Mouse (Mus musculus) hindbrain, embryonic 11.5 days (tissue): ENCODE measurements at regions not wholly inside any gene's neighbourhood (a gene's known extent, or its start where the extent isn't known, plus 50 kb on each side); places are given as distances from the start of the nearest gene placed in this dataset.

ENCODE experiments used
- ATAC-seq: fragments of 200-750 bp; cut with Nextera tagmentation; 2 replicates; pipeline ENCODE4 v1.8.0; 2017; ENCODE audit warnings: mild to moderate bottlenecking, moderate TSS enrichment, moderate library complexity; ENCODE audit not compliant: low FRiP score
- DNase-seq: peaks from one replicate; pipeline ENCODE4 v3.0.0-alpha.2; 2015; ENCODE audit warnings: low spot score
- H3K27ac ChIP-seq: fragments of 300-500 bp; sonication (generic); 2 replicates; pipeline ENCODE4 v1.5.1; 2014; ENCODE audit warnings: mild to moderate bottlenecking, low read depth, low read length
- H3K27me3 ChIP-seq: fragments of 300-500 bp; sonication (generic); 2 replicates; pipeline ENCODE4 v1.6.1; 2014; ENCODE audit warnings: mild to moderate bottlenecking, low read length, moderate library complexity, mixed read lengths; ENCODE audit not compliant: control insufficient read depth, insufficient read depth
- H3K36me3 ChIP-seq: fragments of 300-500 bp; sonication (generic); 2 replicates; pipeline ENCODE4 v1.6.1; 2014; ENCODE audit warnings: mild to moderate bottlenecking, low read length, moderate library complexity, mixed read lengths; ENCODE audit not compliant: control insufficient read depth, insufficient read depth
- H3K4me1 ChIP-seq: fragments of 300-500 bp; sonication (generic); replicated peaks from 2 replicates; pipeline ENCODE4 v1.6.1; 2014; ENCODE audit warnings: low read length, mixed read lengths; ENCODE audit not compliant: control insufficient read depth, insufficient read depth
- H3K4me2 ChIP-seq: fragments of 300-500 bp; sonication (generic); replicated peaks from 2 replicates; pipeline ENCODE4 v1.6.1; 2014; ENCODE audit warnings: mild to moderate bottlenecking, low read depth, low read length
- H3K4me3 ChIP-seq: fragments of 300-500 bp; sonication (generic); 2 replicates; pipeline ENCODE4 v1.5.1; 2014; ENCODE audit warnings: low read depth, low read length
- H3K9ac ChIP-seq: fragments of 300-500 bp; sonication (generic); 2 replicates; pipeline ENCODE4 v1.6.1; 2014; ENCODE audit warnings: low read depth, low read length
- H3K9me3 ChIP-seq: fragments of 300-500 bp; sonication (generic); 2 replicates; pipeline ENCODE4 v1.6.1; 2016; ENCODE audit warnings: low read length; ENCODE audit not compliant: control insufficient read depth
- WGBS: fragments of 180-500 bp; shearing (Covaris S2); extraction: QIAGEN DNeasy Blood & Tissue Kit; methylation state at CpG from one replicate; pipeline ENCODE4 v1.1.7; 2014; 5-methylcytosine and 5-hydroxymethylcytosine counted together

DNA sequence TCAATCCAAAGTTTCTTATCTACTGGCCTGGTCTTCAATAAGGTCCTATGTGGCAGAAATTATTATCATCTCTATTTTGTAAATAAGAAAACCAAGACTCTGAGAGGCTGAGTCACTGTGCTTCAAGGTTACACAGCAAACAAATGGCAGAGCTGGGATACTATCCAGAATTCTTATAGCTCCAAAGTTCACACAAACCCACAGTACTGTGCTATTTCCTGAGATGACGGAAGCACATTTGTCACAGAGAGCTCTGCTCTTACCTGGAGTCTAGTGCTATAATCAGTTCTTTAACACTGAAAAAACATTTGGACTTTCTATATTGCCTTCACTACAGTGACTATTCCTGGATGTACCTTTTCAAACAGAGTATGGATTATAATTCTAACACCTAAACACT lies 654.7 kb upstream of the Brinp1 start:
- H3K9ac ChIP-seq = no peak overlapping the region
- no peaks in the 10 kb centered on the region for H3K36me3 ChIP-seq
- 94% methylated on average over 1 of the region's 1 CpGs for WGBS
- no peak overlapping the region for H3K27ac ChIP-seq
- no peak overlapping the region for H3K4me3 ChIP-seq
- H3K27me3 ChIP-seq = no peaks in the 10 kb centered on the region
- H3K9me3 ChIP-seq = no peaks in the 10 kb centered on the region
- no peak overlapping the region for H3K4me2 ChIP-seq
- no peaks in the 10 kb centered on the region for H3K4me1 ChIP-seq
- ATAC-seq (no peak), DNase-seq (no peak)

DNA sequence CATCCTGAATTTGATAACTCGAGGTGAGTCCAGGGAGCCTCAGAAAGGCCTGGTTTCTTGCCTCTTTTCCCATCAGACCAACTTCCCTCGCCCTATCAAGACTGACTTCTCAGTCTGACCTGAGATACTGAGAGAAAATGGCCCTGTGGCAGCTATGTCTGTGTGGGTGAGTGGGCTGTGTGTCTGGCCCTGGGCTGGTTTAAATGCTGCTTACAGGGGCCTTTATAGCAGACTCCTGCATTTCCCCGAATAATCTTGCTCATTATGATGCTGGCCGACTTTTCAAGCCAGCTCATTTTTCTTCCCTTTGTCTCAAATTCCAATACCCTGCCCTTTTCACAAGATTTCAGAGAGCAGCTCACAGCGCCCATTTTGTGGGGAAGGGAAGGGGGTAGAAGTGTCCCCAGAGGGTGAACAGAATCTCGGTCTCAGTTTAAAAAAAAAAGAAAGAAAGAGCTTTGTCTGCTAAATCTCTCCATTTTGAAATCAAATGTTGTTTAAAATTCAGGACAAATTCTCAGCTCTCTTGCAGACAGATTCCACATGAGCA lies 642.9 kb upstream of the Brinp1 start:
- ATAC-seq (peak; percentile 79), DNase-seq (peak; percentile 25)
- no peak overlapping the region for H3K9ac ChIP-seq
- H3K4me1 ChIP-seq = no peaks in the 10 kb centered on the region
- no peaks in the 10 kb centered on the region for H3K9me3 ChIP-seq
- WGBS = 41% methylated on average over 6 of the region's 6 CpGs
- H3K27me3 ChIP-seq = no peaks in the 10 kb centered on the region
- no peak overlapping the region for H3K27ac ChIP-seq
- no peak overlapping the region for H3K4me2 ChIP-seq
- H3K4me3 ChIP-seq = no peak overlapping the region
- no peaks in the 10 kb centered on the region for H3K36me3 ChIP-seq

DNA sequence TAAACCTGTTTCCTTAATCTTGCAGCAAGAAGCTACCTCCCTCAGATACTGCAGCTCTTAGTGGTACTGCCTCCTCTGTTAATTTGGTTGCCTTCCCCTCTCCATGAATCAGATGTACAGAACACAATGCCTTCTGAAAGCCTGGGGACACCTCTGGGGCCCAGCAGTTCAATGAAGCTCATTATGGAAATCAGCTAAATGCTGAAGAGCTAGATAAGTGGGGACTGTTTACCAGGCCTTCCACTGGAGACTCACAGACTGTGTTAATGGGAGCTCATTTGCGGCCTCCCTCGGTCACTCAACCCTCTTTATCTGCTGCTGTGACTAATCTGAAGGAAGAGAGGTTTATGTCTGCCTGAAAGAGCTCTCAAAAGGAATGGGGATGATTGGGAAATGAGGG lies 639.8 kb upstream of the Brinp1 start:
- H3K4me3 ChIP-seq = no peak overlapping the region
- no peak overlapping the region for H3K4me2 ChIP-seq
- no peaks in the 10 kb centered on the region for H3K27me3 ChIP-seq
- WGBS = 47% methylated on average over 2 of the region's 2 CpGs
- H3K9me3 ChIP-seq = no peaks in the 10 kb centered on the region
- no peaks in the 10 kb centered on the region for H3K36me3 ChIP-seq
- ATAC-seq (peak; percentile 45), DNase-seq (peak; percentile 2)
- H3K9ac ChIP-seq = no peak overlapping the region
- H3K27ac ChIP-seq = no peak overlapping the region
- H3K4me1 ChIP-seq = no peaks in the 10 kb centered on the region

DNA sequence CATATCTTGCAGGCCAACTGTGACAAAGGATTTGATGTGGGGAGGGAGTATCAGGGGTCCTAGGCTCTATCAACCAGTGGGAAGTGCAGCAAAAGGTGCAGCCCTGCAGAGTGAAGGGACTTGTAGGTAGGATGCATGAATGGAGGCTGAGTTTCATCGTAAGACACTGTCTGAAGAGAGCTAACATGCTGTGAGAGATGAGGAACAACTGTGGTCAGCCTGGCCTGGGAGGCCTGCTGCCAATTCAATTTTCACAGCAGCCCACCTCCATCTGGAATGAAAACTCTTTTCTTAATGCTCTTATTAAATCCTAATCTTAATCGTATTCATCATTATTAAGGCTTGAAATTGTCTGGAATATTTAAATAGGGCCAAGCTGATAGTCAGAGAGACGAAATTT lies 622.1 kb upstream of the Brinp1 start:
- DNase-seq = no peak
- Histone ChIP-seq H3K27ac (no peak overlapping the region), H3K4me3 (no peak overlapping the region), H3K4me1 (no peaks in the 10 kb centered on the region), H3K27me3 (no peaks in the 10 kb centered on the region), H3K4me2 (no peak overlapping the region), H3K36me3 (no peaks in the 10 kb centered on the region), H3K9me3 (no peaks in the 10 kb centered on the region), H3K9ac (no peak overlapping the region)
- 83% methylated on average over 3 of the region's 3 CpGs for WGBS
- ATAC-seq = no peak

DNA sequence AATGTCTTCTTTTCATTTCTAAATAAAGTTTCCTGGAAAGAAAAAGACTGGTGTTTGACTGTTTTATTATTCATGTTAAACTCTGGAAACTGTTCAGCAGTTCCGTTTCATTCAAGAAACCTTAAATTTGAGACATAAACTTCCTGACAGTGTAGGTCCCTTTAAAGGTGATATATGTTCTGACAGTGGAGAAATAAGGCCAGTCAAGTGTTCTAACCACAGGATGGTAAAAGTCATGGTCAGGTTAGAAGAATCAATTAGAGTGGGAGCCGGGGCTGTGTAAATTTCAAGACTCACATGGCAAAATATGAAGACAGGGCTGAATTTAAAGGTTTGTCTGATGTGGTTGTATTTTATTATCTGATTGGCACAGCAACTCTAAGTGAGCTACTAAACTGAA lies 593.9 kb upstream of the Brinp1 start:
- no peak overlapping the region for H3K9ac ChIP-seq
- DNase-seq (no peak), ATAC-seq (no peak)
- no peak overlapping the region for H3K4me3 ChIP-seq
- no peaks in the 10 kb centered on the region for H3K36me3 ChIP-seq
- H3K9me3 ChIP-seq = no peaks in the 10 kb centered on the region
- 87% methylated on average over 2 of the region's 2 CpGs for WGBS
- no peak overlapping the region for H3K4me2 ChIP-seq
- H3K4me1 ChIP-seq = no peaks in the 10 kb centered on the region
- H3K27me3 ChIP-seq = no peaks in the 10 kb centered on the region
- H3K27ac ChIP-seq = no peak overlapping the region

DNA sequence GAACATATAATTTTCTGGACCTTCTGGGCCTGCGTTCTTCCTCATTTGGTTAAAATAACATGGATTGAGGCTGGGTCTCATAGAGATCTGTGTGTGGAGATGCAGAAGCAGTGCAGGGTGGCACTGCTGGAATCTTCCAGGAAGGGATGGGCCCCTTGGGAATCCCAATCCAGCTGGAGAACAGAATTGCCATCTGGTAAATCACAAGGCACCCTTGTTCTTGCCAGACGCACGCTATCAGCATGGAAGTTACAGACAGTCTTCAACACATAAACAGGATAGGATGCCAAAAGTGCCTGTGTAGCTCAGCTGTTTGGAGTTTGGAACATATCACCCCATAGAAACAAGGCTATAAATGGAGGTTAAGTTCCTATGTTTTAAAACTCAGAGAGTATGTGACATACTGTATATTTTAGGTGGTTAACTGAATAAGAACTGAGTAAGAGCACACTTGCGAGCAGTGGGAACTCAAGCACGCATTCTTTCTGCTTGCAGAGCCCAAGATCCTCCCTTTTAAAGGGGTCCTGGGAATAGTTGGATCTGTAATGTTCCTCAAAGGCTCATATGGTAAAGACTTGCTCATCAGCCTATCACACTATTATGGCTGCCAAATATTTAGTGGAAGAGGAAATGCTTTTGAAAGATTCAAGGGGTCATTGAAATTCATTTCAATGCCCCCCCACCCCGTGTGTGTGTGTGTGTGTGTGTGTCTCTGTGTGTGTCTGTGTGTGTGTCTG lies 584.1 kb upstream of the Brinp1 start:
- Histone ChIP-seq H3K9me3 (no peaks in the 10 kb centered on the region), H3K4me1 (no peaks in the 10 kb centered on the region), H3K9ac (no peak overlapping the region), H3K4me3 (no peak overlapping the region), H3K4me2 (no peak overlapping the region), H3K27me3 (no peaks in the 10 kb centered on the region), H3K27ac (no peak overlapping the region), H3K36me3 (no peaks in the 10 kb centered on the region)
- no peak for DNase-seq
- 88% methylated on average over 6 of the region's 6 CpGs for WGBS
- no peak for ATAC-seq

DNA sequence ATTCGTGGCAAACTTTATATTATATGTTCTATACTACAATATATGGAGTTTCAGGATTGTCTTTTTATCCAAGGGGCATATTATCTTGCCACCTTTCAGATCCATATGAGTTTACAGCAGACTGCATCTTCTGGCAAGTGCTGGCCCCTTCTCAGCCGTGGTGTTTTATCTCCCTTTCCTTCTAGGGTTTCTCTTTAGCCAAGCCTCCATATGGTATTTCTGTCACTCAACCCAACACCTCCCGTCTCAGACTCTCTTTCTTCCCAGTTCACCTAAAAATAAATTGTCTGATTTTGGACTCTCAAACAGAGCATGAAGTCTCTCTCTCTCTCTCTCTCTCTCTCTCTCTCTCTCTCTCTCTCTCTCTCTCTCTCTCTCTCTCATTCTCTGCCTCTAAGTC lies 578.9 kb upstream of the Brinp1 start:
- no peak for DNase-seq
- no peaks in the 10 kb centered on the region for H3K9me3 ChIP-seq
- no peaks in the 10 kb centered on the region for H3K36me3 ChIP-seq
- H3K27me3 ChIP-seq = no peaks in the 10 kb centered on the region
- no peaks in the 10 kb centered on the region for H3K4me1 ChIP-seq
- H3K9ac ChIP-seq = no peak overlapping the region
- H3K27ac ChIP-seq = no peak overlapping the region
- no peak overlapping the region for H3K4me2 ChIP-seq
- 82% methylated on average over 3 of the region's 3 CpGs for WGBS
- ATAC-seq = no peak
- no peak overlapping the region for H3K4me3 ChIP-seq

DNA sequence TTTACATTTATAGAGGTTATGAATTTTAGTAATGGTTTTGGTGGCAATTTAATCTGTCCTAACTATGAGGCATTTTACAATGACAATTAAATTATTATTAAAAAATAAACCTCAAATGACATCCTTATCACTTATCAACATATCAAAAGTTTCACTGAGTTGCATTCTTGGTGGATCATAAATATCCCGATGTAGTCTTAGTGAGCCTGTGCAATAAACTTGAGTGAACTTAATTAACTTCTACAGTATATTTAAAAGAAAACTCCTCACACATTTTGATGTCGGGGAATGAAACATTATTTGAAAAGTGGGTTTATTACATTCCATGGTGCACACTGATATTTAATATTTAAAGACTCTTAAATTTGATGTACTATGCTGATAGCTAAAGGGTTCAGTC lies 568.9 kb upstream of the Brinp1 start:
- Histone ChIP-seq H3K9ac (no peak overlapping the region), H3K4me2 (no peak overlapping the region), H3K4me1 (no peaks in the 10 kb centered on the region), H3K9me3 (no peaks in the 10 kb centered on the region), H3K27me3 (no peaks in the 10 kb centered on the region), H3K27ac (no peak overlapping the region), H3K36me3 (no peaks in the 10 kb centered on the region), H3K4me3 (no peak overlapping the region)
- WGBS = 93% methylated on average over 2 of the region's 2 CpGs
- ATAC-seq (no peak), DNase-seq (no peak)

DNA sequence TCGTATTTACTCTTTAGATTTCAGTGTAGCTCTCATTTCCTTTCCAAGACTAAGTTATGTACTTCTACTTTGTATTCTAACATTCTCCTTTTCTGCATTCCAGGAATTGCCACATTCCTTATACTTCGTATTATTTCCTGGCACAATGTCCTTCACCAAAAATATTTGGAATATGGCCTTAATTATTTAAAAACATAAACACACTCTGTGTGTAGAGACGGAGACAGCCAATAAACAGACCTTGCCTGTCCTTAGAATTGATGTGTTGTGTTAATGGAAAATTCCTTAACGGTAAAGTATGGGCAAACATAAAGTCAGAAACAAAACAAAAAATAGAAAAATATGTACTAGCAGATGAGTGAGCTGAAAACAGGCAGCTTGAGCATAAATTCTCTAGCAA lies 554.1 kb upstream of the Brinp1 start:
- Histone ChIP-seq H3K4me3 (no peak overlapping the region), H3K9ac (no peak overlapping the region), H3K4me2 (no peak overlapping the region), H3K36me3 (no peaks in the 10 kb centered on the region), H3K9me3 (no peaks in the 10 kb centered on the region), H3K4me1 (no peaks in the 10 kb centered on the region), H3K27me3 (no peaks in the 10 kb centered on the region), H3K27ac (no peak overlapping the region)
- DNase-seq (no peak), ATAC-seq (no peak)
- WGBS = 78% methylated on average over 4 of the region's 4 CpGs
